In the genomic region with DNA sequence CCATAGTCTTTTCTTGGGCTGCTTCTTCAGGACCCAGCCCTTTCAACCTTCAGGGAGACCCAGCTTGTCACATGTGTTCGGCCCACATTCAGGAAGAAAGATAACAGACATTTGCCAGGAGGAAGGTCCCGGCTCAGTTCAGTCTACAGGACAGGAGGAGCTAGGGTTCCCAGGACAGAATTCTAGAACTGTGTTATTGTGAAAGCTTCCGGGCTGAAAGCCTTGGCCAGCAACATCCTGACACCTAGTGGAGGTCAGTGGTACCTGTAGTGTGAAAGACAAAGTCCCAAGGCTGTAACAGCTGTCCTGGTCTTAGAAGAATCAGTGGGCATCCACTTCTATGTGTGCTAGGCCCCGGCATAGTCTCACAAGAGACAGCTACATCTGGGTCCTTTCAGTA, we compare ENCODE assay signal across 7 mouse cellular contexts.
DNase-seq lines count a peak whose midpoint lies in the region; ATAC-seq and TF ChIP-seq lines count a peak whose summit lies in the region.

No protein-coding gene starts in this region.

- DNase-seq in ES-CJ7 (ENCODE audit: low read depth, low spot score): peak; percentile 71
- peak; percentile 15 for DNase-seq in adipocyte (ENCODE audit: low spot score)
- DNase-seq in embryonic facial prominence, embryonic 14.5 days (ENCODE audit: low spot score): peak; percentile 56
- peak; percentile 78 for DNase-seq in hindbrain, postnatal 0 days (ENCODE audit: low spot score)
- peak; percentile 15 to 42 for DNase-seq in layer of hippocampus, postnatal 25 days (ENCODE audit: extremely low spot score in 1 of 2, low spot score in 1 of 2)
- DNase-seq in midbrain, embryonic 10.5 days (ENCODE audit: low spot score): peak; percentile 45
- peak; percentile 27 for DNase-seq in right cerebral cortex, postnatal 4 days

- no peaks in the 10 kb centered on the region for H3K9me3 ChIP-seq in embryonic facial prominence, embryonic 14.5 days (ENCODE audit: control insufficient read depth, low read length)
- H3K9me3 ChIP-seq in hindbrain, postnatal 0 days (ENCODE audit: low read length): no peaks in the 10 kb centered on the region
- H3K9me3 ChIP-seq in midbrain, embryonic 10.5 days (replicated peaks): no peaks in the 10 kb centered on the region

- H3K27me3 ChIP-seq in embryonic facial prominence, embryonic 14.5 days (replicated peaks; ENCODE audit: control insufficient read depth, insufficient read depth, low read length): no peaks in the 10 kb centered on the region
- H3K27me3 ChIP-seq in hindbrain, postnatal 0 days (ENCODE audit: insufficient read depth, low read length): no peaks in the 10 kb centered on the region
- no peaks in the 10 kb centered on the region for H3K27me3 ChIP-seq in midbrain, embryonic 10.5 days (ENCODE audit: low read depth, poor library complexity, severe bottlenecking)

- no peak overlapping the region for H3K4me3 ChIP-seq in embryonic facial prominence, embryonic 14.5 days (ENCODE audit: low read depth, low read length)
- no peak overlapping the region for H3K4me3 ChIP-seq in hindbrain, postnatal 0 days (ENCODE audit: low read length)
- H3K4me3 ChIP-seq in midbrain, embryonic 10.5 days: no peak overlapping the region

- no peaks in the 10 kb centered on the region for H3K36me3 ChIP-seq in embryonic facial prominence, embryonic 14.5 days (ENCODE audit: control insufficient read depth, insufficient read depth, low read length)
- H3K36me3 ChIP-seq in hindbrain, postnatal 0 days (ENCODE audit: insufficient read depth, low read length): no peaks in the 10 kb centered on the region
- no peaks in the 10 kb centered on the region for H3K36me3 ChIP-seq in midbrain, embryonic 10.5 days

- no peak overlapping the region for H3K27ac ChIP-seq in embryonic facial prominence, embryonic 14.5 days (replicated peaks; ENCODE audit: low read depth, low read length)
- H3K27ac ChIP-seq in hindbrain, postnatal 0 days: no peak overlapping the region
- no peak overlapping the region for H3K27ac ChIP-seq in midbrain, embryonic 10.5 days (replicated peaks)

- no peaks in the 10 kb centered on the region for H3K4me1 ChIP-seq in embryonic facial prominence, embryonic 14.5 days (ENCODE audit: control insufficient read depth, insufficient read depth, low read length)
- H3K4me1 ChIP-seq in hindbrain, postnatal 0 days (ENCODE audit: insufficient read depth, low read length): no peaks in the 10 kb centered on the region
- H3K4me1 ChIP-seq in midbrain, embryonic 10.5 days: no peaks in the 10 kb centered on the region

- TF ChIP-seq CTCF in hindbrain, postnatal 0 days (IDR thresholded peaks at IDR 0.05; ENCODE audit: low read depth): peak; percentile 85

- 32% methylated on average over 4 of the region's 4 CpGs for WGBS in embryonic facial prominence, embryonic 14.5 days
- WGBS in hindbrain, postnatal 0 days: 33% methylated on average over 4 of the region's 4 CpGs
- WGBS in midbrain, embryonic 10.5 days: 56% methylated on average over 4 of the region's 4 CpGs

- ATAC-seq in embryonic facial prominence, embryonic 14.5 days (ENCODE audit: low read depth): 0 out of 2 replicates have a peak, but pooled peaks have one; percentile 68
- peak; percentile 83 for ATAC-seq in hindbrain, postnatal 0 days

- H3K9ac ChIP-seq in embryonic facial prominence, embryonic 14.5 days (ENCODE audit: low read depth, low read length): no peak overlapping the region
- H3K9ac ChIP-seq in hindbrain, postnatal 0 days (replicated peaks; ENCODE audit: low read length): no peak overlapping the region

- H3K4me2 ChIP-seq in embryonic facial prominence, embryonic 14.5 days (ENCODE audit: low read depth, low read length): no peak overlapping the region
- no peak overlapping the region for H3K4me2 ChIP-seq in hindbrain, postnatal 0 days (ENCODE audit: low read depth, low read length)

Comparison
In these comparisons a context has a peak if more than half of its experiments do, and no peak if none do; other contexts are left out.
1. DNase-seq: peak in every context shown above with its lines; median percentile 78 in hindbrain, postnatal 0 days; 71 in ES-CJ7; 56 in embryonic facial prominence, embryonic 14.5 days; 45 in midbrain, embryonic 10.5 days; 28 in layer of hippocampus, postnatal 25 days; 27 in right cerebral cortex, postnatal 4 days; 15 in adipocyte.